Mouse (Mus musculus) forebrain, embryonic 13.5 days (tissue): ENCODE data around the gene Dusp16. TPM values are rescaled to one million over a fixed set of nuclear protein-coding genes. Genes with fewer than 3 reads are reported as not detected.

Source experiments
- ATAC-seq: fragments of 200-750 bp; cut with Nextera tagmentation; 2 replicates; pipeline ENCODE4 v1.8.0; 2017
- H3K27ac ChIP-seq: fragments of 300-500 bp; sonication (generic); 2 replicates; pipeline ENCODE4 v1.5.1; 2015; ENCODE audit warnings: inconsistent platforms, mild to moderate bottlenecking, moderate library complexity
- H3K27me3 ChIP-seq: fragments of 300-500 bp; sonication (generic); 2 replicates; pipeline ENCODE4 v1.6.1; 2015; ENCODE audit warnings: mild to moderate bottlenecking, inconsistent platforms
- H3K36me3 ChIP-seq: fragments of 300-500 bp; sonication (generic); 2 replicates; pipeline ENCODE4 v1.6.1; 2015; ENCODE audit warnings: mild to moderate bottlenecking, inconsistent platforms; ENCODE audit not compliant: poor library complexity, severe bottlenecking
- H3K4me1 ChIP-seq: fragments of 300-500 bp; sonication (generic); 2 replicates; pipeline ENCODE4 v1.6.1; 2015; ENCODE audit warnings: inconsistent platforms
- H3K4me2 ChIP-seq: fragments of 300-500 bp; sonication (generic); 2 replicates; pipeline ENCODE4 v1.6.1; 2015; ENCODE audit warnings: inconsistent platforms, mild to moderate bottlenecking, moderate library complexity
- H3K4me3 ChIP-seq: fragments of 300-500 bp; sonication (generic); 2 replicates; pipeline ENCODE4 v1.5.1; 2015; ENCODE audit warnings: mild to moderate bottlenecking, inconsistent platforms
- H3K9ac ChIP-seq: fragments of 300-500 bp; sonication (generic); 2 replicates; pipeline ENCODE4 v1.6.1; 2015; ENCODE audit warnings: mild to moderate bottlenecking, inconsistent platforms
- H3K9me3 ChIP-seq: fragments of 300-500 bp; sonication (generic); replicated peaks from 2 replicates; pipeline ENCODE4 v1.6.1; 2016; ENCODE audit warnings: inconsistent platforms
- WGBS: fragments of 180-500 bp; shearing (Covaris S2); methylation state at CpG from one replicate; pipeline ENCODE4 v1.1.7; 2015; 5-methylcytosine and 5-hydroxymethylcytosine counted together
- polyA plus RNA-seq: library from polyadenylated mRNA; unstranded; fragments of >200 nt; fragmentation: Nextera tagmentation; extraction: Ambion mirVana; gene quantifications from 2 replicates; pipeline ENCODE4 v1.2.1, GENCODE M21; 2015

Dusp16 gene
- polyA plus RNA-seq, 1 experiment from 2014 or later: 15.4 TPM

DNA sequence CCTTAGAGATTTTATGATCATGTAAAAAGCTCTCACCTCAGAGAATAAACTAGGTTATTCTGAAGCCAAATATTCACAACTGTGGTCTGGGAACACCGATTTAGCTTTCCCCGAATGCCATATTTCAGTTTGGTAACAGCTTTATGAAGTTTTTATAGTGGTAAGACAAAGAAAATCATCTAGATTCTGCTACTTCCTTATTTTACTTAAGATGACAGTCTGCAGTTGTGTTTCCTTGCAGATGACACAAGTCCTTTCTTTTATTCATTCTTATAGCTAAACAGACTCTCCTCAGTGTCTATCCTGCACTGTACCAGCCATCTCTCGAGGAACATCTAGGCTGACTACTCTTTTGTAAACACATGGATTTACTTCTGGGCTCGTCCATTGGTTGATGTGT, 86.0 kb downstream of the Dusp16 start:
- Histone ChIP-seq H3K27me3 (no peaks in the 10 kb centered on the region), H3K4me3 (no peak overlapping the region)
- WGBS: 89% methylated on average over 4 of the region's 4 CpGs

GRCm38 (mm10) chr6:134703053-134703690, 89.3 kb downstream of the Dusp16 start:
- Histone ChIP-seq H3K4me1 (peaks cover 11% of the 10 kb centered on the region), H3K4me3 (no peak overlapping the region), H3K36me3 (no peaks in the 10 kb centered on the region; the same call in 1 of the 2 replicates), H3K27ac (no peak overlapping the region), H3K27me3 (no peaks in the 10 kb centered on the region), H3K9me3 (no peaks in the 10 kb centered on the region), H3K9ac (no peak overlapping the region), H3K4me2 (no peak overlapping the region)
- WGBS: 94% methylated on average over 4 of the region's 4 CpGs
- ATAC-seq: no peak

More for the DNA sequence above, 86.0 kb downstream of the Dusp16 start:
- no peak overlapping the region for H3K27ac ChIP-seq
- ATAC-seq: no peak
- H3K36me3 ChIP-seq: peaks cover 15% of the 10 kb centered on the region
- H3K9me3 ChIP-seq: no peaks in the 10 kb centered on the region
- no peak overlapping the region for H3K4me2 ChIP-seq
- H3K9ac ChIP-seq: no peak overlapping the region
- no peaks in the 10 kb centered on the region for H3K4me1 ChIP-seq

- WGBS: 93% methylated on average over 7 of the region's 7 CpGs
- no peaks in the 10 kb centered on the region for H3K27me3 ChIP-seq
- no peak overlapping the region for H3K4me2 ChIP-seq
- peaks cover 11% of the 10 kb centered on the region for H3K4me1 ChIP-seq
- no peaks in the 10 kb centered on the region for H3K9me3 ChIP-seq
- ATAC-seq: no peak
- no peak overlapping the region for H3K4me3 ChIP-seq
- no peak overlapping the region for H3K27ac ChIP-seq
- no peaks in the 10 kb centered on the region; the same call in 1 of the 2 replicates for H3K36me3 ChIP-seq
- H3K9ac ChIP-seq: no peak overlapping the region
These were observed 90.2 kb downstream of the Dusp16 start for GRCm38 (mm10) chr6:134702184-134702583.

GRCm38 (mm10) chr6:134701211-134701602, 91.2 kb downstream of the Dusp16 start:
- 91% methylated on average over 6 of the region's 6 CpGs for WGBS
- no peak overlapping the region for H3K27ac ChIP-seq

DNA sequence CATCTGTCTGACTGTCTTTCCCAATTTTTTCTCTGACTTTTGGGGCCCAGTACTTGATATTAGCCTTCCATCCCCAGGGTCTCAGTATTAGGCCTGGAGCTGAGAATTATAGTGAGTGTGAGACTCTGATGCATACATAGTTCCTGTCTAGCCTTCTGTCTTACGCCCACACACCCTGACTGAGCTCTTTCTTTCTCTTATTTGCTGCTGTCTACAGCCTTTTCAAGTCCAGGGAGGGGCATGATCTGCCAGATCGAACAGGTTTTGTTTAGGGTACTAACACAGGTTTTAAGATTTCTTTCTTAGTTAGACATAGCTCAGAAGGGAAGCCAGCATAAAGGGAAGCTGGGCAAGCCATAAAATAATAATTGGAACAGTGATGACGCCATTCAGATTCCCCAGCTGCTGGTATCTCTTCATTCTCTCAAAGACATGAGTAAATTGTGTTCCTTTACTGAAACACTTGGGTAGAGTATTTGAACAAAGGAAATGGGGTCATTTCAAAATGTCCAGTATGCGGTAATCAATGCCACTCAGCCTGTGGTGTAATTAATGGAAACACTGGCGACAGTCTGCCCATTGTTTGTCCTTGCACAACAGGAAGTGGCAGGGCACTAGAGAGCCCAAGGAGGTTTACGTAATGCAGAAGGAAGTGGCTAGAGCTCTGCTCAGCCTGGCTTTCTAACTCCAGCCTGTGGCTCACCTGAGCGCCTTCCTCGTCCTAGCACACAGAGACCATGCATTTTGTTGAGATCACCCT, 91.8 kb downstream of the Dusp16 start:
- Histone ChIP-seq H3K4me3 (no peak overlapping the region), H3K27ac (peak overlapping the region; percentile 54; the same call in 1 of the 2 replicates), H3K4me2 (no peak overlapping the region), H3K9ac (no peak overlapping the region), H3K9me3 (no peaks in the 10 kb centered on the region), H3K27me3 (no peaks in the 10 kb centered on the region), H3K36me3 (no peaks in the 10 kb centered on the region; the same call in 1 of the 2 replicates), H3K4me1 (peaks cover 11% of the 10 kb centered on the region)
- no peak for ATAC-seq
- WGBS: 46% methylated on average over 8 of the region's 8 CpGs

More at GRCm38 (mm10) chr6:134701211-134701602, 91.2 kb downstream of the Dusp16 start:
- Histone ChIP-seq H3K9ac (no peak overlapping the region), H3K36me3 (no peaks in the 10 kb centered on the region; the same call in 1 of the 2 replicates), H3K4me3 (no peak overlapping the region), H3K9me3 (no peaks in the 10 kb centered on the region), H3K27me3 (no peaks in the 10 kb centered on the region), H3K4me2 (no peak overlapping the region), H3K4me1 (peaks cover 11% of the 10 kb centered on the region)
- ATAC-seq: no peak

GRCm38 (mm10) chr6:134698243-134698642, 94.2 kb downstream of the Dusp16 start:
- Histone ChIP-seq H3K36me3 (no peaks in the 10 kb centered on the region; the same call in 1 of the 2 replicates), H3K9ac (no peak overlapping the region), H3K27ac (no peak overlapping the region), H3K4me3 (no peak overlapping the region), H3K4me2 (no peak overlapping the region), H3K4me1 (peaks cover 11% of the 10 kb centered on the region), H3K9me3 (no peaks in the 10 kb centered on the region), H3K27me3 (no peaks in the 10 kb centered on the region)
- no peak for ATAC-seq
- WGBS: 95% methylated on average over 5 of the region's 5 CpGs

DNA sequence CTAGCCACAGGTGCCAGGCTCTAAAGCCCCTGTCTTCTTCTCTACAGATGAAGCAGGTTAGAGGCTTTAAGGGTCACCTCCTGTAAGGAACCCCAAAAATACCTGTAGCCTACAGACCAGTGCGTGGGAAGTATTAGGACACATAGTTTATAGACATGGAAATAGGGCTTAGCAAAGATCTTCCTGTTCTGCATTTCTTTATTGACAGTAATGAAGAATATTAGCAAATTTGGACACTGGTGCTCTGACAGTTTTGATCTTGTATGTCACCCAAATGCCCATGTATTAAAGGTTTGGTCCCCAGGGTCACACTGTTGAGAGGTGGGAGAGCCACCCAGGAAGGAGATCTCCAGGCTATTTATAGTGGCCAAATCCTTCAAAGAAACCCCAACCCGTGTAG, 95.9 kb downstream of the Dusp16 start:
- H3K27me3 ChIP-seq: no peaks in the 10 kb centered on the region
- H3K4me1 ChIP-seq: peaks cover 11% of the 10 kb centered on the region
- WGBS: 84% methylated on average over 2 of the region's 2 CpGs
- ATAC-seq: no peak
- H3K9me3 ChIP-seq: no peaks in the 10 kb centered on the region
- H3K4me2 ChIP-seq: no peak overlapping the region
- no peak overlapping the region for H3K4me3 ChIP-seq
- no peaks in the 10 kb centered on the region for H3K36me3 ChIP-seq
- H3K9ac ChIP-seq: no peak overlapping the region
- H3K27ac ChIP-seq: no peak overlapping the region

DNA sequence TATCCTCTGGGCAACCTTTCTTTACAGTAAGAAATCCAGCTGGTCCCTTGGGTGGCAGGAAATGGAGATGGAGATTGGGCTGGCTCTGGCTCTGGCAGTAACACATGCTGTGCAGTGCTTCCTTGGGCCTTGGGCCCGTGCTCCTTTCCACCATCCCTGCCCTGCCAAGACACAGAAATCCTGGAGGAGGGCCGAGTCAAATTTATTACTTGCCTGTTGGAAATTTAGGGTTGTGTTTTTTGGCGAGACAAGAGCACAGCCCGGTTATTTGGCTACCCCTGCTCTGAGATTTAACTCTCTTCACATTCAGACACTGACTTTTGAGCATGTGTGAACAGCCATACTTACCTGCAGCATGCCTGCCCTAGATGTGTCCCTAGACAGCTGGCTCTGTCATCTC, 96.3 kb downstream of the Dusp16 start:
- H3K4me3 ChIP-seq: no peak overlapping the region
- H3K27me3 ChIP-seq: no peaks in the 10 kb centered on the region
- WGBS: 77% methylated on average over 4 of the region's 4 CpGs
- H3K4me2 ChIP-seq: no peak overlapping the region
- H3K36me3 ChIP-seq: no peaks in the 10 kb centered on the region
- no peak for ATAC-seq
- H3K9ac ChIP-seq: no peak overlapping the region
- H3K4me1 ChIP-seq: peaks cover 9% of the 10 kb centered on the region
- H3K27ac ChIP-seq: no peak overlapping the region
- H3K9me3 ChIP-seq: no peaks in the 10 kb centered on the region

GRCm38 (mm10) chr6:134695625-134696024, 96.8 kb downstream of the Dusp16 start:
- no peak overlapping the region for H3K4me2 ChIP-seq
- 84% methylated on average over 3 of the region's 3 CpGs for WGBS
- H3K4me3 ChIP-seq: no peak overlapping the region
- ATAC-seq: no peak
- no peaks in the 10 kb centered on the region for H3K27me3 ChIP-seq
- peaks cover 4% of the 10 kb centered on the region for H3K4me1 ChIP-seq
- H3K36me3 ChIP-seq: no peaks in the 10 kb centered on the region
- H3K27ac ChIP-seq: no peak overlapping the region
- H3K9ac ChIP-seq: no peak overlapping the region
- H3K9me3 ChIP-seq: no peaks in the 10 kb centered on the region

- no peak overlapping the region for H3K9ac ChIP-seq
- no peaks in the 10 kb centered on the region for H3K36me3 ChIP-seq
- H3K4me1 ChIP-seq: no peaks in the 10 kb centered on the region
- no peaks in the 10 kb centered on the region for H3K9me3 ChIP-seq
- H3K27ac ChIP-seq: no peak overlapping the region
- 100% methylated on average over 3 of the region's 3 CpGs for WGBS
- H3K4me3 ChIP-seq: no peak overlapping the region
- H3K27me3 ChIP-seq: no peaks in the 10 kb centered on the region
- no peak overlapping the region for H3K4me2 ChIP-seq
- ATAC-seq: no peak
These were observed 97.4 kb downstream of the Dusp16 start for GRCm38 (mm10) chr6:134694988-134695387.

DNA sequence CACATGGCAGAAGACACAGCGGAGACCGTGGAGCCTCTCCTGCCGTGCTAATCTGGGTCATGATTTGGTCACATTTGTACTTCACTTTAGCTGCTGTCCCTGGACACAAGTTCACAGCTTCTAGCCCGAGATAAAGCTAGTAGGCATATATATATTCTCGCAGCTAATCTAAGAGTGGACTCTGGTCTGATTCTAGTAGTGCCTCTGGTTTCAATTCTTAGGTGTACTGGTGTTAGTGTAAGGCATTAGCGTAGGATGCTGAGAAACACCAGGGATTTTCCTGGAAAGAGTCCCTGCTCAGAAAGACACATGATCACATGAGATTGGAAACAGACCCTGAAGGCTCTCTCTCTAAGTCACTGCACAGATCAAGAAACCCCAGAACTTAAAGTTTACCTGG, 97.9 kb downstream of the Dusp16 start:
- WGBS: 88% methylated on average over 6 of the region's 6 CpGs
- ATAC-seq: no peak

DNA sequence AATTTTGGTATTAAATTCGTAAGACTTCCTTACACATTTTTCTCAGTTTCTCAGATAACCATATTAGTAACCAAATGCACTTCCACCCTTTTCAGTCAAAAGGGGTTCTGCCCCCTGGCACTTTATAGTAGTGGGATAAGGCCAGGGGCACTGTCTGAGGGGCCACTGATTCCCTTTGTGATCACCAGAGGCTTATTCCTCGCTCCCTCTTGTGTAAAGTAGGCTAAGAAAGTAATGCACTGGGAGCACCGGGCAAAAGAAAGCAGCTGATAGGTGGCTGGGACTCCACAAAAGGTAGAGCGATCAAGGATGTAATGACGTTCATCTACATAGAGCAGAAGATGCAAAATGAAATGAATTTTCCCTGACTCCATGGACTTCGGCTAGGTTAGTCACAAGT, 106.9 kb downstream of the Dusp16 start:
- Histone ChIP-seq H3K9me3 (no peaks in the 10 kb centered on the region), H3K4me1 (no peaks in the 10 kb centered on the region), H3K27me3 (no peaks in the 10 kb centered on the region), H3K9ac (no peak overlapping the region), H3K4me3 (no peak overlapping the region), H3K36me3 (peaks cover 3% of the 10 kb centered on the region; the same call in 1 of the 2 replicates), H3K4me2 (no peak overlapping the region), H3K27ac (no peak overlapping the region)
- no peak for ATAC-seq
- WGBS: 75% methylated on average over 6 of the region's 6 CpGs

More for the DNA sequence above, 97.9 kb downstream of the Dusp16 start:
- Histone ChIP-seq H3K9ac (no peak overlapping the region), H3K4me3 (no peak overlapping the region), H3K27ac (no peak overlapping the region), H3K9me3 (no peaks in the 10 kb centered on the region), H3K27me3 (no peaks in the 10 kb centered on the region), H3K4me1 (no peaks in the 10 kb centered on the region), H3K36me3 (no peaks in the 10 kb centered on the region), H3K4me2 (no peak overlapping the region)
